Mouse (Mus musculus): ENCODE results near the gene Apba2. TPM values are rescaled to one million over a fixed set of nuclear protein-coding genes. Genes with fewer than 3 reads are reported as not detected.

Apba2 gene
- polyA plus RNA-seq, 1 experiment from 2014 or later: 0.57 TPM

GRCm38 (mm10) chr7:64505571-64505970, 4.1 kb downstream of the Apba2 start:
- Histone ChIP-seq H3K4me3 (no peak overlapping the region), H3K27ac (ENCODE audit: poor library complexity, severe bottlenecking) (no peak overlapping the region), H3K27me3 (replicated peaks) (peaks cover 58% of the 10 kb centered on the region), H3K4me2 (no peak overlapping the region), H3K4me1 (replicated peaks) (peaks cover 14% of the 10 kb centered on the region), H3K9me3 (replicated peaks) (no peaks in the 10 kb centered on the region), H3K36me3 (no peaks in the 10 kb centered on the region), H3K9ac (no peak overlapping the region)
- 88% methylated on average over 3 of the region's 3 CpGs for WGBS
- no peak for ATAC-seq (ENCODE audit: insufficient number of reproducible peaks, low FRiP score)

- H3K9ac ChIP-seq: no peak overlapping the region
- peaks cover 26% of the 10 kb centered on the region for H3K27me3 ChIP-seq (replicated peaks)
- no peaks in the 10 kb centered on the region for H3K4me1 ChIP-seq (replicated peaks)
- no peaks in the 10 kb centered on the region for H3K36me3 ChIP-seq
- 84% methylated on average over 7 of the region's 7 CpGs for WGBS
- no peak overlapping the region for H3K4me2 ChIP-seq
- no peak overlapping the region for H3K27ac ChIP-seq (ENCODE audit: poor library complexity, severe bottlenecking)
- H3K4me3 ChIP-seq: no peak overlapping the region
- no peak for ATAC-seq (ENCODE audit: insufficient number of reproducible peaks, low FRiP score)
- no peaks in the 10 kb centered on the region for H3K9me3 ChIP-seq (replicated peaks)
Observed at GRCm38 (mm10) chr7:64508826-64509225, 7.3 kb downstream of the Apba2 start.

- no peak overlapping the region for H3K9ac ChIP-seq
- H3K27ac ChIP-seq (ENCODE audit: poor library complexity, severe bottlenecking): no peak overlapping the region
- WGBS: 73% methylated on average over 2 of the region's 2 CpGs
- no peak for ATAC-seq (ENCODE audit: insufficient number of reproducible peaks, low FRiP score)
- H3K4me2 ChIP-seq: no peak overlapping the region
- H3K4me1 ChIP-seq (replicated peaks): no peaks in the 10 kb centered on the region
- H3K27me3 ChIP-seq (replicated peaks): peaks cover 17% of the 10 kb centered on the region
- H3K36me3 ChIP-seq: no peaks in the 10 kb centered on the region
- H3K9me3 ChIP-seq (replicated peaks): peaks cover 1% of the 10 kb centered on the region; the same call in 1 of the 2 replicates
- H3K4me3 ChIP-seq: no peak overlapping the region
Observed at GRCm38 (mm10) chr7:64509911-64510310, 8.4 kb downstream of the Apba2 start.

GRCm38 (mm10) chr7:64510526-64511210, 9.2 kb downstream of the Apba2 start:
- Histone ChIP-seq H3K36me3 (no peaks in the 10 kb centered on the region), H3K9me3 (replicated peaks) (peaks cover 3% of the 10 kb centered on the region; the same call in 1 of the 2 replicates), H3K9ac (no peak overlapping the region), H3K4me1 (replicated peaks) (no peaks in the 10 kb centered on the region), H3K27me3 (replicated peaks) (peaks cover 12% of the 10 kb centered on the region), H3K4me3 (no peak overlapping the region), H3K27ac (ENCODE audit: poor library complexity, severe bottlenecking) (no peak overlapping the region), H3K4me2 (no peak overlapping the region)
- no peak for ATAC-seq (ENCODE audit: insufficient number of reproducible peaks, low FRiP score)
- 69% methylated on average over 8 of the region's 8 CpGs for WGBS

GRCm38 (mm10) chr7:64513621-64514020, 12.1 kb downstream of the Apba2 start:
- ATAC-seq (ENCODE audit: insufficient number of reproducible peaks, low FRiP score): no peak

GRCm38 (mm10) chr7:64515280-64515679, 13.8 kb downstream of the Apba2 start:
- no peak overlapping the region for H3K9ac ChIP-seq
- H3K9me3 ChIP-seq (replicated peaks): peaks cover 3% of the 10 kb centered on the region; the same call in 1 of the 2 replicates
- ATAC-seq (ENCODE audit: insufficient number of reproducible peaks, low FRiP score): no peak
- no peak overlapping the region for H3K4me3 ChIP-seq
- H3K27ac ChIP-seq (ENCODE audit: poor library complexity, severe bottlenecking): no peak overlapping the region
- WGBS: 67% methylated on average over 3 of the region's 3 CpGs
- H3K4me2 ChIP-seq: no peak overlapping the region
- H3K27me3 ChIP-seq (replicated peaks): no peaks in the 10 kb centered on the region
- no peaks in the 10 kb centered on the region for H3K4me1 ChIP-seq (replicated peaks)
- no peaks in the 10 kb centered on the region for H3K36me3 ChIP-seq

More at GRCm38 (mm10) chr7:64513621-64514020, 12.1 kb downstream of the Apba2 start:
- H3K27me3 ChIP-seq (replicated peaks): no peaks in the 10 kb centered on the region
- H3K9ac ChIP-seq: no peak overlapping the region
- H3K4me1 ChIP-seq (replicated peaks): no peaks in the 10 kb centered on the region
- no peak overlapping the region for H3K4me2 ChIP-seq
- no peak overlapping the region for H3K27ac ChIP-seq (ENCODE audit: poor library complexity, severe bottlenecking)
- H3K4me3 ChIP-seq: no peak overlapping the region
- peaks cover 3% of the 10 kb centered on the region; the same call in 1 of the 2 replicates for H3K9me3 ChIP-seq (replicated peaks)
- WGBS: 86% methylated on average over 3 of the region's 3 CpGs
- no peaks in the 10 kb centered on the region for H3K36me3 ChIP-seq

GRCm38 (mm10) chr7:64515891-64516290, 14.4 kb downstream of the Apba2 start:
- 97% methylated on average over 4 of the region's 4 CpGs for WGBS
- no peak overlapping the region for H3K4me2 ChIP-seq
- H3K36me3 ChIP-seq: no peaks in the 10 kb centered on the region
- H3K9ac ChIP-seq: no peak overlapping the region
- no peak overlapping the region for H3K4me3 ChIP-seq
- H3K27me3 ChIP-seq (replicated peaks): no peaks in the 10 kb centered on the region
- no peak for ATAC-seq (ENCODE audit: insufficient number of reproducible peaks, low FRiP score)
- no peaks in the 10 kb centered on the region for H3K4me1 ChIP-seq (replicated peaks)
- H3K9me3 ChIP-seq (replicated peaks): peaks cover 3% of the 10 kb centered on the region; the same call in 1 of the 2 replicates
- H3K27ac ChIP-seq (ENCODE audit: poor library complexity, severe bottlenecking): no peak overlapping the region

GRCm38 (mm10) chr7:64519091-64519490, 17.6 kb downstream of the Apba2 start:
- Histone ChIP-seq H3K9me3 (replicated peaks) (peaks cover 3% of the 10 kb centered on the region; the same call in 1 of the 2 replicates), H3K9ac (no peak overlapping the region), H3K4me1 (replicated peaks) (no peaks in the 10 kb centered on the region), H3K4me3 (no peak overlapping the region), H3K36me3 (no peaks in the 10 kb centered on the region), H3K27ac (ENCODE audit: poor library complexity, severe bottlenecking) (no peak overlapping the region), H3K4me2 (no peak overlapping the region), H3K27me3 (replicated peaks) (no peaks in the 10 kb centered on the region)
- 87% methylated on average over 4 of the region's 4 CpGs for WGBS
- no peak for ATAC-seq (ENCODE audit: insufficient number of reproducible peaks, low FRiP score)

- H3K9me3 ChIP-seq (replicated peaks): peaks cover 3% of the 10 kb centered on the region; the same call in 1 of the 2 replicates
- ATAC-seq (ENCODE audit: insufficient number of reproducible peaks, low FRiP score): no peak
- H3K4me3 ChIP-seq: no peak overlapping the region
- no peak overlapping the region for H3K27ac ChIP-seq (ENCODE audit: poor library complexity, severe bottlenecking)
- H3K4me1 ChIP-seq (replicated peaks): no peaks in the 10 kb centered on the region
- no peaks in the 10 kb centered on the region for H3K27me3 ChIP-seq (replicated peaks)
- 62% methylated on average over 5 of the region's 5 CpGs for WGBS
- no peak overlapping the region for H3K9ac ChIP-seq
- H3K4me2 ChIP-seq: no peak overlapping the region
- H3K36me3 ChIP-seq: no peaks in the 10 kb centered on the region
Observed at GRCm38 (mm10) chr7:64519521-64519920, 18.0 kb downstream of the Apba2 start.

- no peaks in the 10 kb centered on the region for H3K27me3 ChIP-seq (replicated peaks)
- no peaks in the 10 kb centered on the region for H3K9me3 ChIP-seq (replicated peaks)
- WGBS: 82% methylated on average over 5 of the region's 5 CpGs
- no peak overlapping the region for H3K27ac ChIP-seq (ENCODE audit: poor library complexity, severe bottlenecking)
- H3K4me1 ChIP-seq (replicated peaks): no peaks in the 10 kb centered on the region
- H3K4me3 ChIP-seq: no peak overlapping the region
- ATAC-seq (ENCODE audit: insufficient number of reproducible peaks, low FRiP score): no peak
- no peak overlapping the region for H3K9ac ChIP-seq
- H3K36me3 ChIP-seq: no peaks in the 10 kb centered on the region
- no peak overlapping the region for H3K4me2 ChIP-seq
Observed at GRCm38 (mm10) chr7:64521695-64522408, 20.3 kb downstream of the Apba2 start.

- no peaks in the 10 kb centered on the region for H3K9me3 ChIP-seq (replicated peaks)
- H3K4me3 ChIP-seq: no peak overlapping the region
- ATAC-seq (ENCODE audit: insufficient number of reproducible peaks, low FRiP score): no peak
- H3K27ac ChIP-seq (ENCODE audit: poor library complexity, severe bottlenecking): no peak overlapping the region
- no peaks in the 10 kb centered on the region for H3K27me3 ChIP-seq (replicated peaks)
- no peak overlapping the region for H3K9ac ChIP-seq
- 42% methylated on average over 1 of the region's 1 CpGs for WGBS
- H3K36me3 ChIP-seq: no peaks in the 10 kb centered on the region
- H3K4me2 ChIP-seq: no peak overlapping the region
- H3K4me1 ChIP-seq (replicated peaks): no peaks in the 10 kb centered on the region
Observed at GRCm38 (mm10) chr7:64522409-64522730, 20.9 kb downstream of the Apba2 start.

Data from heart, embryonic 12.5 days (tissue).